Mouse (Mus musculus): ENCODE measurements around the gene Gja10.

Gja10 gene

GRCm38 (mm10) chr4:32602660-32603059 is at the start of gene Gja10:
Gja10 (minus strand) TSS chr4:32602760.
- no peak for DNase-seq (ENCODE audit: low read depth, low spot score)

- no peak for DNase-seq (ENCODE audit: low read depth, low spot score)
These were observed 49.1 kb upstream of the Gja10 start for GRCm38 (mm10) chr4:32651669-32652068.

GRCm38 (mm10) chr4:32621637-32622036 is 19.1 kb upstream of the Gja10 start:
- no peak for DNase-seq (ENCODE audit: low read depth, low spot score)

GRCm38 (mm10) chr4:32615034-32615881 is 12.7 kb upstream of the Gja10 start, which contains the start of gene Casp8ap2:
Casp8ap2 (plus strand) TSS chr4:32615451.
- peak; percentile 99 for DNase-seq (ENCODE audit: low read depth, low spot score)

GRCm38 (mm10) chr4:32601135-32601534 is 1.4 kb downstream of the Gja10 start:
- peak; percentile 84 for DNase-seq (ENCODE audit: low read depth, low spot score)

GRCm38 (mm10) chr4:32588237-32588636 is 14.3 kb downstream of the Gja10 start:
- DNase-seq (ENCODE audit: low read depth, low spot score): no peak

- no peak for DNase-seq (ENCODE audit: low read depth, low spot score)
These were observed 15.0 kb downstream of the Gja10 start for GRCm38 (mm10) chr4:32587543-32587942.

- DNase-seq (ENCODE audit: low read depth, low spot score): peak; percentile 62
These were observed 16.0 kb downstream of the Gja10 start for GRCm38 (mm10) chr4:32586596-32586995.

- no peak for DNase-seq (ENCODE audit: low read depth, low spot score)
These were observed 18.4 kb downstream of the Gja10 start for GRCm38 (mm10) chr4:32584181-32584580.

GRCm38 (mm10) chr4:32579850-32580249 is 22.7 kb downstream of the Gja10 start:
- no peak for DNase-seq (ENCODE audit: low read depth, low spot score)

GRCm38 (mm10) chr4:32575165-32575564 is 27.4 kb downstream of the Gja10 start:
- DNase-seq (ENCODE audit: low read depth, low spot score): peak; percentile 36

- DNase-seq (ENCODE audit: low read depth, low spot score): no peak
These were observed 28.0 kb downstream of the Gja10 start for GRCm38 (mm10) chr4:32574604-32575003.

GRCm38 (mm10) chr4:32573586-32573985 is 29.0 kb downstream of the Gja10 start:
- DNase-seq (ENCODE audit: low read depth, low spot score): no peak

- peak; percentile 79 for DNase-seq (ENCODE audit: low read depth, low spot score)
These were observed 30.4 kb downstream of the Gja10 start for GRCm38 (mm10) chr4:32572118-32572517.

GRCm38 (mm10) chr4:32571441-32571840 is 31.1 kb downstream of the Gja10 start:
- DNase-seq (ENCODE audit: low read depth, low spot score): no peak

GRCm38 (mm10) chr4:32570939-32571317 is 31.6 kb downstream of the Gja10 start:
- DNase-seq (ENCODE audit: low read depth, low spot score): no peak

GRCm38 (mm10) chr4:32569995-32570938 is 32.3 kb downstream of the Gja10 start:
- no peak for DNase-seq (ENCODE audit: low read depth, low spot score)

- DNase-seq (ENCODE audit: low read depth, low spot score): no peak
These were observed 33.5 kb downstream of the Gja10 start for GRCm38 (mm10) chr4:32569054-32569453.

GRCm38 (mm10) chr4:32564918-32565317 is 37.6 kb downstream of the Gja10 start:
- DNase-seq (ENCODE audit: low read depth, low spot score): no peak

- no peak for DNase-seq (ENCODE audit: low read depth, low spot score)
These were observed 38.1 kb downstream of the Gja10 start for GRCm38 (mm10) chr4:32564416-32564815.

GRCm38 (mm10) chr4:32562319-32563115 is 40.0 kb downstream of the Gja10 start:
- DNase-seq (ENCODE audit: low read depth, low spot score): no peak
